Mouse (Mus musculus) thymus, adult 2 months (tissue): Measurements from ENCODE around the gene Gzme. TPM values are rescaled to one million over a fixed set of nuclear protein-coding genes. Genes with fewer than 3 reads are reported as not detected.
"Not testable (repeated sequence)": the region's sequence is repeated elsewhere in the genome, so short reads cannot be mapped to it uniquely, and the experiment has no call there.

Experiments
- DNase-seq: peaks from one replicate; pipeline ENCODE4 v3.0.0; 2021
- H3K27ac ChIP-seq: fragments of 200-500 bp; 2 replicates; pipeline ENCODE4 v1.5.1; 2012; ENCODE audit warnings: low read length, control low read depth; ENCODE audit not compliant: control insufficient read depth, insufficient read depth
- H3K27me3 ChIP-seq: fragments of 200-500 bp; 2 replicates; pipeline ENCODE4 v1.6.1; 2012; ENCODE audit warnings: mild to moderate bottlenecking, low read length, moderate library complexity, mixed read lengths; ENCODE audit not compliant: control insufficient read depth, insufficient read depth
- H3K36me3 ChIP-seq: fragments of 200-500 bp; 2 replicates; pipeline ENCODE4 v1.6.1; 2012; ENCODE audit warnings: mild to moderate bottlenecking, low read length, moderate library complexity; ENCODE audit not compliant: control insufficient read depth, insufficient read depth
- H3K4me1 ChIP-seq: fragments of 200-500 bp; replicated peaks from 2 replicates; pipeline ENCODE4 v1.6.1; 2012; ENCODE audit warnings: low read length; ENCODE audit not compliant: control insufficient read depth, insufficient read depth
- H3K4me3 ChIP-seq: fragments of 200-500 bp; 2 replicates; pipeline ENCODE4 v1.5.1; 2012; ENCODE audit warnings: mild to moderate bottlenecking, low read length, control low read depth, moderate library complexity; ENCODE audit not compliant: control insufficient read depth, insufficient read depth
- CTCF ChIP-seq: fragments of 200-500 bp; IDR thresholded peaks from 2 replicates; pipeline ENCODE4 v1.5.1; 2012; ENCODE audit warnings: mild to moderate bottlenecking, control low read depth, low read length, moderate library complexity, borderline replicate concordance; ENCODE audit not compliant: control insufficient read depth, poor library complexity, insufficient read depth; ENCODE audit errors: extremely low read depth
- POLR2A ChIP-seq: fragments of 200-500 bp; IDR thresholded peaks from 2 replicates; pipeline ENCODE4 v1.6.1; 2012; ENCODE audit warnings: mild to moderate bottlenecking, low read length, control low read depth, moderate library complexity; ENCODE audit not compliant: control insufficient read depth, poor library complexity, insufficient read depth; ENCODE audit errors: extremely low read depth
- WGBS: fragments of 180-500 bp; shearing (Covaris S2); methylation state at CpG from one replicate; pipeline ENCODE4 v1.1.7; 2018; 5-methylcytosine and 5-hydroxymethylcytosine counted together
- polyA plus RNA-seq: library from polyadenylated mRNA; depleted of rRNA; stranded (reverse); fragments of >200 nt; gene quantifications from 2 replicates; pipeline ENCODE4 v1.2.3, GENCODE M21; 2012; rRNA removed

Gzme gene
- polyA plus RNA-seq = not detected in 2 replicates

DNA sequence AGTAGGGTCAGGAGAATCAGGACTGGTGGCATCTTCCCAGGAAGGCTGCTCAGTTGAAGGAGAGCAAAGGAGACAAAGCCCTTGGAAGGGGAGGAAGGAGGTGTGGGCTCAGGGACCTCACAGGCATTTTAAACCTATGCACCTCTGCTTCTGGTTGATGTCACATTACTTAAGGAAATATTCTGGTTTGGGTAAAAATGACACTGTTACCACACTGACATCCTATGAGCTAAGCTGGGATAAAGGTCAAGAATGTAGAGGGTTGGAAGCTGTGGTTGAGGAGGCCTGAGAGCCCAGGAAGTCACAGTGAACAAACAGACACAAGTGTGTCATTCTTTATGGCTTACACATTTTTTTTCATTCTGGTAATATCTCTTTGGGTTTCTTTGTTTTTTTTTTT is at the start of gene Gzme:
TSS of gene Gzme (minus strand) at position 101 of the 400 bp plus-strand sequence.
- H3K27me3 ChIP-seq = no peaks in the 10 kb centered on the region
- H3K4me3 ChIP-seq = no peak within 1 kb of the TSS
- H3K36me3 ChIP-seq = no peaks in the 10 kb centered on the region
- H3K27ac ChIP-seq = no peak within 1 kb of the TSS
- DNase-seq = no peak
- TF ChIP-seq CTCF (no peak), POLR2A (no peak)
- no peaks in the 10 kb centered on the region for H3K4me1 ChIP-seq

DNA sequence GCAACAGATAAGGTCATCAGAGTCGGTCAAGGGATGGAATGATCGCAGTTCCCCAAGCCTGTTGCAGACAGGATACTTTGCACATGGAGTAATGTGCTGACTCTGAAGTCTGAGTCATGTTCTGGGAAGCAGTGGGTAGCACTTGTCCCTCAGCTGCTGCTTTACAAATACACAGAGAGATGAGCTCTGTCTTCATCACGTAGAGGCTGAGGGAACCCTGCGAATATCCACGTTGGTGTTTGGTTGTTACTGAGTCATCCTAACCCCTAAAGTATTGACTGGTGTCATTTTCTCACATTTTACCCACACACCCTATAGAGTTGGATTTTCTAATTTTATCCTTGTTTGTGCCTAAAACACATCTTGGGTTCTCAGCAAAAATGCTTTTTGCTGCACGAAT is 47.6 kb upstream of the Gzme start:
- Histone ChIP-seq H3K4me3 (no peak overlapping the region), H3K27ac (no peak overlapping the region), H3K4me1 (no peaks in the 10 kb centered on the region), H3K36me3 (no peaks in the 10 kb centered on the region), H3K27me3 (no peaks in the 10 kb centered on the region)
- DNase-seq = no peak
- 70% methylated on average over 6 of the region's 6 CpGs for WGBS
- TF ChIP-seq POLR2A = no peak
- no peak for TF ChIP-seq CTCF

DNA sequence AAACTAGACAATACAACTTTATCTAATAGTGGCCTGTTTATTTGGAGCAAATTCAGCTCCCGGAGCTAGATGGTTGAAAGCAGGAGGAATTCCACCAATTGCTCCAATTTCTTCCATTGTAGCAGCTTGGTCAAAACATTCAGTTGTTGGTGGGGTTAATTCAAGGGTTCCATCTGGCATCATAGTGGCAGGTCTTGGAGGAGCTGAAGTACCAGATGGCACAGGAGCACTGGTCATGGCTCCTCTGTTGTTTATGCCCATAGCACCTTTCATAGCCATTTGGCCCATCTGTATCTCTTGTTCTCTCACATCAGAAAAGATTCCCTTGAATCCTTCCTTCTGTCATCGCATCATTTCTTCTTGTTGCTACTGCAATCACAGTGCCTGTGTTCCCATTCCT is 41.7 kb upstream of the Gzme start:
- no peak for DNase-seq
- Histone ChIP-seq H3K27me3 (no peaks in the 10 kb centered on the region), H3K27ac (no peak overlapping the region), H3K4me3 (no peak overlapping the region), H3K4me1 (no peaks in the 10 kb centered on the region), H3K36me3 (no peaks in the 10 kb centered on the region)
- TF ChIP-seq POLR2A (no peak), CTCF (no peak)
- 80% methylated on average over 2 of the region's 2 CpGs for WGBS

DNA sequence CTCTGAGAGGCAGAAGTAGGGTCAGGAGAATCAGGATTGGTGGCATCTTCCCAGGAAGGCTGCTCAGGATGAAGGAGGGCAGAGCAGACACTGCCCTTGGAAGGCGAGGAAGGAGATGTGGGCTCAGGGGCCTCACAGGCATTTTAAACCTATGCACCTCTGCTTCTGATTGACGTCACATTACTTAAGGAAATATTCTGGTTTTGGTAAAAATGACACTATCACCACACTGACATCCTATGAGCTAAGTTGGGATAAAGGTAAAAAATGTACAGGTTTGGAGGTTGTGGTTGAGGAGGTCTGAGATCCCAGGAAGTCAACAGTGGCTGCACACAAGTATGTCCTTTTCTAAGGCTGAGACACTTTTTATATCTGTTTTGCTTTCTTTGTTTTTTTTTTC is 39.1 kb upstream of the Gzme start, which contains the start of gene Gzmg:
TSS of gene Gzmg (minus strand) at position 101 of the 400 bp plus-strand sequence.
- WGBS = 83% methylated on average over 2 of the region's 2 CpGs
- not testable (repeated sequence) for H3K36me3 ChIP-seq, DNase-seq, H3K4me1 ChIP-seq, H3K27ac ChIP-seq, H3K27me3 ChIP-seq, H3K4me3 ChIP-seq

DNA sequence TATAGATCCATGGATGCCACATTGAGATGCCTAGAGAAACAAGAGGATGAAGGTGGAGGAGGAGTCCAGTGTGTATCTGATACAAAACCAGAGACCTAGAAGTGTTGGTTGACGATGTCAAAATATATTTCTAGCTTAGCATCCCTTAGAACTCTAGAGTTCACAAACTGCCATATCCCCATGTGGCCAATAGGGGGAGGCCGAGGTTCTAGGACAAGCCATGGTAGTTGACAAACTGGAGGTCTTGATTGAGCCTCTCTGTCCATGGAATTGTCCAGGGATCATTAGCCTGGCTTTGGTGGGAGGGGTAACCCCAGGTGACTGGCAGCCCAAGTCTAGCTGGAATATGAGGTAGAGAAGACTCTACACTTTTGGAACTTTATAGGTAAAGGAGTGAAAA is 34.9 kb upstream of the Gzme start:
- peak; percentile 9 for DNase-seq
- Histone ChIP-seq H3K4me3 (no peak overlapping the region), H3K36me3 (no peaks in the 10 kb centered on the region), H3K27ac (no peak overlapping the region), H3K27me3 (no peaks in the 10 kb centered on the region), H3K4me1 (no peaks in the 10 kb centered on the region)
- TF ChIP-seq POLR2A = no peak
- TF ChIP-seq CTCF = no peak
- WGBS = 74% methylated on average over 2 of the region's 2 CpGs

DNA sequence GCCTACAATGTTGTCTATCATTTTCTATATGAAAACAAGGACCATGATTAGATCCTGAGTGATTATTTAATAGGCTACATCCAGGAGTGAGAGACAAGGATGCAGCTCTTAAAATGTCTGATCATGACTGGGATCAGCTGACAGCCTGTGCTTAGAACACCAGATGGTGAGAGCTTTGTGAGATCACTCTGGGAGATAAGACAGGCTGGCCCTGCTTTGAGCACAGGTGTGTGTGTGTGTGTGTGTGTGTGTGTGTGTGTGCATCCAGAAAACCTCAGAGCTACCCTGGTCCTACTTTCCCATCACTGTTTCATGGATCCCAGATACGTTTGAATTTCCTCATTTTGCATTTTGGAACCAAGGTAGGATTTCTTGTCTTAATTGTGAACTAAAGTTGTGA is 13.2 kb upstream of the Gzme start:
- H3K4me1 ChIP-seq, H3K36me3 ChIP-seq, DNase-seq, H3K27me3 ChIP-seq, H3K4me3 ChIP-seq, H3K27ac ChIP-seq: not testable (repeated sequence)
- WGBS = 53% methylated on average over 1 of the region's 1 CpGs

DNA sequence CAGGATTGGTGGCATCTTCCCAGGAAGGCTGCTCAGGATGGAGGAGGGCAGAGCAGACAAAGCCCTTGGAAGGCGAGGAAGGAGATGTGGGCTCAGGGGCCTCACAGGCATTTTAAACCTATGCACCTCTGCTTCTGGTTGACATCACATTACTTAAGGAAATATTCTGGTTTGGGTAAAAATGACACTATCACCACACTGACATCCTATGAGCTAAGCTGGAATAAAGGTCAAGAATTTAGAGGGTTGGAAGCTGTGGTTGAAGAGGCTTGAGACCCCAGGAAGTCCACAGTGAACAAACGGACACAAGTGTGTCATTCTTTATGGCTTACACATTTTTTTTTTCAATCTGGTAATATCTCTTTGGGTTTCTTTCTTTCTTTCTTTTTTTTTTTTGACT is 12.1 kb upstream of the Gzme start, which contains the start of gene Gzmd:
TSS of gene Gzmd (minus strand) at position 101 of the 400 bp plus-strand sequence.
- 80% methylated on average over 2 of the region's 2 CpGs for WGBS
- not testable (repeated sequence) for H3K4me3 ChIP-seq, H3K27ac ChIP-seq, H3K27me3 ChIP-seq, H3K36me3 ChIP-seq, DNase-seq, H3K4me1 ChIP-seq

DNA sequence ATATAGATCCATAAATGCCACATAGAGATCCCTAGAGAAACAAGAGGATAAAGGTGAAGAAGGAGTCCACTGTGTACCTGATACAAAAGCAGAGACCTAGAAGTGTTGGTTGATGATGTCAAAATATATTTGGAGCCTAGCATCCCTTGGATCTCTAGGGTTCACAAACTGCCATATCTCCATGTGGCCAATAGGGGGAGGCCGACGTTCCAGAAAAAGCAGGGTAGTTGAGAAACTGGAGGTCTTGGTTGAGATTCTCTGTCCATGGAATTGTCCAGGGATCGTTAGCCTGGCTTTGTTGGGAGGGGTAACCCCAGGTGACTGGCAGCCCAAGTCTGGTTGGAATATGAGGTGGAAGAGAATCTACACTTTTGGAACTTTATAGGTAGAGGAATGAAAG is 7.9 kb upstream of the Gzme start:
- no peak overlapping the region for H3K4me3 ChIP-seq
- H3K36me3 ChIP-seq = no peaks in the 10 kb centered on the region
- no peak overlapping the region for H3K27ac ChIP-seq
- DNase-seq = peak; percentile 2
- H3K27me3 ChIP-seq = no peaks in the 10 kb centered on the region
- WGBS = 51% methylated on average over 3 of the region's 3 CpGs
- H3K4me1 ChIP-seq = no peaks in the 10 kb centered on the region
- no peak for TF ChIP-seq CTCF
- TF ChIP-seq POLR2A = no peak
